Mouse (Mus musculus): Measurements from ENCODE around the gene Coa3.

DNA sequence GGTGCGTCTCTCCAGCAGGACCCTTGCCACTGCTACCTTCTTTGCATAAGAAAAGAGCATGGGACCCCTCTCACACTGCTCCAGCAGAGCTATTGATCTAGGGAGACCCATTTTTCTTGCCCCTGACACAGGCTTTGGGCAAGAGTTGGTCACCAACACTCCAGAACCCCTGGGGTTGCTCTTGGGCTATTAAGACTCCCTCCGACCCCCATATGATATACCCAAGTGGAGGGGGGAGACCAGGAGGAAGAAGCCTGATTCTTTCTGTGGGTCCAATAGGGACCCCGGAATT lies 15.0 kb downstream of the Coa3 start:
- TF ChIP-seq MXI1 (IDR thresholded peaks at IDR 0.05; ENCODE audit: low read depth, low read length), result no peak
- no peak for TF ChIP-seq POLR2A (IDR thresholded peaks at IDR 0.05; ENCODE audit: control insufficient read depth in 1 of 2, insufficient read depth in 1 of 2, low read depth in 1 of 2, low read length in 2 of 2, poor library complexity in 1 of 2)
- TF ChIP-seq JUND (IDR thresholded peaks at IDR 0.05; ENCODE audit: low read depth, low read length), result no peak
- no peak for TF ChIP-seq CTCF (IDR thresholded peaks at IDR 0.05 in 2 of 3, conservative IDR thresholded peaks at IDR 0.05 in 1 of 3; ENCODE audit: control insufficient read depth in 1 of 3, insufficient read depth in 1 of 3, low read depth in 2 of 3, low read length in 3 of 3, poor library complexity in 1 of 3, severe bottlenecking in 1 of 3)
- no peak for TF ChIP-seq USF2 (IDR thresholded peaks at IDR 0.05; ENCODE audit: borderline replicate concordance in 1 of 2, insufficient read depth in 1 of 2, low read depth in 1 of 2, low read length in 2 of 2)
- no peak for TF ChIP-seq GATA1 (IDR thresholded peaks at IDR 0.05; ENCODE audit: low read depth, low read length)
- TF ChIP-seq ZNF384 (IDR thresholded peaks at IDR 0.05; ENCODE audit: low read depth, low read length), result no peak
- TF ChIP-seq E2F4 (IDR thresholded peaks at IDR 0.05; ENCODE audit: borderline replicate concordance, low read depth, low read length), result no peak
- no peak for TF ChIP-seq GABPA (IDR thresholded peaks at IDR 0.05; ENCODE audit: low read depth, low read length)
- no peak for TF ChIP-seq UBTF (IDR thresholded peaks at IDR 0.05; ENCODE audit: borderline replicate concordance, insufficient read depth, low read depth, low read length)
- TF ChIP-seq RAD21 (IDR thresholded peaks at IDR 0.05; ENCODE audit: low read depth, low read length), result no peak
- TF ChIP-seq MAFK (IDR thresholded peaks at IDR 0.05; ENCODE audit: borderline replicate concordance, low read depth, low read length), result no peak

Measured in MEL (cell line).